Mouse (Mus musculus) MEL (cell line): Measurements from ENCODE around the gene Usp36. TPM values are rescaled to one million over a fixed set of nuclear protein-coding genes. Genes with fewer than 3 reads are reported as not detected.

Experiments used
- DNase-seq: peaks from one replicate; pipeline ENCODE4 v3.0.0; 2011; ENCODE audit warnings: low read depth, low spot score
- H3K27ac ChIP-seq: 2 replicates; pipeline ENCODE4 v1.5.1; 2012; ENCODE audit warnings: low read depth, mild to moderate bottlenecking, control low read depth, low read length, moderate library complexity; ENCODE audit not compliant: control insufficient read depth
- H3K27me3 ChIP-seq, 2 experiments: fragments of 150-350 bp in 1 of 2; sonication (generic) in 1 of 2; 2 replicates each; pipeline ENCODE4 v1.6.1; 2012; ENCODE audit warnings: low read length in 2 of 2, mild to moderate bottlenecking in 2 of 2, improper control_type of control experiment in 1 of 2, moderate library complexity in 1 of 2; ENCODE audit not compliant: insufficient read depth in 2 of 2, control insufficient read depth in 1 of 2
- H3K36me3 ChIP-seq, 2 experiments: 2 replicates each; pipeline ENCODE4 v1.6.1; 2012 to 2014; ENCODE audit warnings: low read length in 2 of 2, improper control_type of control experiment in 1 of 2, inconsistent platforms in 1 of 2, mild to moderate bottlenecking in 1 of 2; ENCODE audit not compliant: insufficient read depth in 2 of 2, control insufficient read depth in 1 of 2
- H3K4me1 ChIP-seq, 2 experiments: fragments of 150-350 bp in 1 of 2; sonication (generic) in 1 of 2; 2 replicates each; pipeline ENCODE4 v1.6.1; 2012; ENCODE audit warnings: low read length in 2 of 2, improper control_type of control experiment in 1 of 2, mild to moderate bottlenecking in 1 of 2; ENCODE audit not compliant: insufficient read depth in 2 of 2, control insufficient read depth in 1 of 2
- H3K4me3 ChIP-seq, 2 experiments: fragments of 150-350 bp in 1 of 2; sonication (generic) in 1 of 2; 2 replicates each; pipeline ENCODE4 v1.5.1; 2012; ENCODE audit warnings: low read depth in 2 of 2, low read length in 2 of 2, mild to moderate bottlenecking in 2 of 2, moderate library complexity in 2 of 2, control low read depth in 1 of 2, improper control_type of control experiment in 1 of 2; ENCODE audit not compliant: control insufficient read depth in 1 of 2, insufficient read depth in 1 of 2
- H3K79me2 ChIP-seq: 2 replicates; pipeline ENCODE4 v1.6.1; 2012; ENCODE audit warnings: mild to moderate bottlenecking, low read length, moderate library complexity; ENCODE audit not compliant: control insufficient read depth, poor library complexity, insufficient read depth
- H3K9ac ChIP-seq: 2 replicates; pipeline ENCODE4 v1.6.1; 2012; ENCODE audit warnings: low read depth, mild to moderate bottlenecking, control low read depth, low read length, moderate library complexity; ENCODE audit not compliant: control insufficient read depth, poor library complexity, severe bottlenecking
- H3K9me3 ChIP-seq: fragments of 150-350 bp; sonication (generic); replicated peaks from 2 replicates; pipeline ENCODE4 v1.6.1; 2012; ENCODE audit warnings: mild to moderate bottlenecking, low read length, improper control_type of control experiment, moderate library complexity; ENCODE audit not compliant: insufficient read depth
- BHLHE40 ChIP-seq: IDR thresholded peaks from 2 replicates; pipeline ENCODE4 v1.6.1; 2012; ENCODE audit warnings: low read depth, mild to moderate bottlenecking, inconsistent platforms, low read length, improper control_type of control experiment, borderline replicate concordance
- CHD1 ChIP-seq: IDR thresholded peaks from 2 replicates; pipeline ENCODE4 v1.6.1; 2012; ENCODE audit warnings: low read depth, mild to moderate bottlenecking, inconsistent platforms, low read length, improper control_type of control experiment
- CHD2 ChIP-seq: IDR thresholded peaks from 2 replicates; pipeline ENCODE4 v1.6.1; 2011; ENCODE audit warnings: low read length, improper control_type of control experiment
- CTCF ChIP-seq, 3 experiments: IDR thresholded peaks in 2 of 3; conservative IDR thresholded peaks in 1 of 3; 2 replicates each; pipeline ENCODE4 v1.5.1; 2011 to 2012; ENCODE audit warnings: low read length in 3 of 3, low read depth in 2 of 3, mild to moderate bottlenecking in 2 of 3, improper control_type of control experiment in 1 of 3, inconsistent platforms in 1 of 3, mixed read lengths in 1 of 3, moderate library complexity in 1 of 3; ENCODE audit not compliant: control insufficient read depth in 1 of 3, insufficient read depth in 1 of 3, poor library complexity in 1 of 3, severe bottlenecking in 1 of 3
- E2F4 ChIP-seq: IDR thresholded peaks from 2 replicates; pipeline ENCODE4 v1.6.1; 2011; ENCODE audit warnings: low read depth, low read length, improper control_type of control experiment, borderline replicate concordance
- ELF1 ChIP-seq: IDR thresholded peaks from 2 replicates; pipeline ENCODE4 v1.6.1; 2014; ENCODE audit warnings: low read depth, mild to moderate bottlenecking, inconsistent platforms, low read length, improper control_type of control experiment, moderate library complexity
- EP300 ChIP-seq, 2 experiments: IDR thresholded peaks; 2 replicates each; pipeline ENCODE4 v1.6.1; 2011; ENCODE audit warnings: improper control_type of control experiment in 2 of 2, low read length in 2 of 2, low read depth in 1 of 2, mild to moderate bottlenecking in 1 of 2
- ETS1 ChIP-seq: IDR thresholded peaks from 2 replicates; pipeline ENCODE4 v1.6.1; 2012; ENCODE audit warnings: low read depth, mild to moderate bottlenecking, inconsistent platforms, low read length, improper control_type of control experiment, moderate library complexity
- GABPA ChIP-seq: IDR thresholded peaks from 2 replicates; pipeline ENCODE4 v1.6.1; 2012; ENCODE audit warnings: low read depth, mild to moderate bottlenecking, inconsistent platforms, low read length, improper control_type of control experiment, moderate library complexity
- GATA1 ChIP-seq: IDR thresholded peaks from 2 replicates; pipeline ENCODE4 v1.6.1; 2011; ENCODE audit warnings: low read depth, low read length, improper control_type of control experiment
- HCFC1 ChIP-seq: IDR thresholded peaks from 2 replicates; pipeline ENCODE4 v1.6.1; 2012; ENCODE audit warnings: low read depth, mild to moderate bottlenecking, inconsistent platforms, low read length, improper control_type of control experiment, moderate library complexity
- JUND ChIP-seq: IDR thresholded peaks from 2 replicates; pipeline ENCODE4 v1.6.1; 2011; ENCODE audit warnings: low read depth, mild to moderate bottlenecking, improper control_type of control experiment, low read length
- KAT2A ChIP-seq: conservative IDR thresholded peaks from 2 replicates; pipeline ENCODE4 v1.6.1; 2012; ENCODE audit warnings: low read depth, low read length, improper control_type of control experiment, inconsistent platforms
- MEF2A ChIP-seq: IDR thresholded peaks from 2 replicates; pipeline ENCODE4 v1.6.1; 2014; ENCODE audit warnings: low read depth, mild to moderate bottlenecking, inconsistent platforms, low read length, improper control_type of control experiment; ENCODE audit not compliant: poor library complexity, insufficient replicate concordance, severe bottlenecking; ENCODE audit errors: extremely low read depth
- MYC ChIP-seq: IDR thresholded peaks from 2 replicates; pipeline ENCODE4 v1.6.1; 2011; ENCODE audit warnings: low read depth, mild to moderate bottlenecking, low read length, improper control_type of control experiment, moderate library complexity
- NRF1 ChIP-seq: IDR thresholded peaks from 2 replicates; pipeline ENCODE4 v1.6.1; 2014; ENCODE audit warnings: low read depth, mild to moderate bottlenecking, inconsistent platforms, low read length, improper control_type of control experiment, moderate library complexity; ENCODE audit not compliant: poor library complexity, insufficient read depth, severe bottlenecking
- POLR2A ChIP-seq, 2 experiments: IDR thresholded peaks; 2 replicates each; pipeline ENCODE4 v1.6.1; 2011 to 2012; ENCODE audit warnings: low read length in 2 of 2, mild to moderate bottlenecking in 2 of 2, control low read depth in 1 of 2, improper control_type of control experiment in 1 of 2, low read depth in 1 of 2, moderate library complexity in 1 of 2; ENCODE audit not compliant: control insufficient read depth in 1 of 2, insufficient read depth in 1 of 2, poor library complexity in 1 of 2
- POLR2AphosphoS5 ChIP-seq: IDR thresholded peaks from 2 replicates; pipeline ENCODE4 v1.6.1; 2012; ENCODE audit warnings: low read depth, borderline replicate concordance, mild to moderate bottlenecking, inconsistent platforms, low read length, moderate library complexity, mixed read lengths
- RAD21 ChIP-seq: IDR thresholded peaks from 2 replicates; pipeline ENCODE4 v1.6.1; 2011; ENCODE audit warnings: mild to moderate bottlenecking, low read depth, low read length, improper control_type of control experiment
- SIN3A ChIP-seq: IDR thresholded peaks from 2 replicates; pipeline ENCODE4 v1.6.1; 2012; ENCODE audit warnings: low read length, improper control_type of control experiment, inconsistent platforms
- SMC3 ChIP-seq: IDR thresholded peaks from 2 replicates; pipeline ENCODE4 v1.6.1; 2011; ENCODE audit warnings: low read depth, low read length, improper control_type of control experiment
- TBP ChIP-seq: IDR thresholded peaks from 2 replicates; pipeline ENCODE4 v1.8.0; 2011; ENCODE audit warnings: low read depth, low read length, improper control_type of control experiment
- TCF12 ChIP-seq: IDR thresholded peaks from 2 replicates; pipeline ENCODE4 v1.6.1; 2014; ENCODE audit warnings: low read depth, mild to moderate bottlenecking, inconsistent platforms, low read length, improper control_type of control experiment, moderate library complexity
- UBTF ChIP-seq: IDR thresholded peaks from 2 replicates; pipeline ENCODE4 v1.6.1; 2012; ENCODE audit warnings: low read depth, mild to moderate bottlenecking, inconsistent platforms, low read length, improper control_type of control experiment, moderate library complexity, borderline replicate concordance; ENCODE audit not compliant: insufficient read depth
- USF1 ChIP-seq: IDR thresholded peaks from 2 replicates; pipeline ENCODE4 v1.6.1; 2014; ENCODE audit warnings: low read depth, mild to moderate bottlenecking, inconsistent platforms, low read length, improper control_type of control experiment, moderate library complexity
- USF2 ChIP-seq, 2 experiments: IDR thresholded peaks; 2 replicates each; pipeline ENCODE4 v1.6.1; 2011 to 2012; ENCODE audit warnings: improper control_type of control experiment in 2 of 2, low read length in 2 of 2, borderline replicate concordance in 1 of 2, inconsistent platforms in 1 of 2, low read depth in 1 of 2, mild to moderate bottlenecking in 1 of 2; ENCODE audit not compliant: insufficient read depth in 1 of 2
- ZNF384 ChIP-seq: IDR thresholded peaks from 2 replicates; pipeline ENCODE4 v1.6.1; 2012; ENCODE audit warnings: low read depth, mild to moderate bottlenecking, inconsistent platforms, low read length, improper control_type of control experiment
- polyA plus RNA-seq, 2 experiments: library from polyadenylated mRNA; stranded (reverse) in 1 of 2; unstranded in 1 of 2; fragments of >175 nt in 1 of 2; fragments of >200 nt in 1 of 2; gene quantifications; 2 replicates each; pipeline versions ENCODE4 v1.2.1 to v1.2.4; 2012; ENCODE audit warnings: low replicate concordance in 2 of 2, low read depth in 1 of 2; ENCODE audit not compliant: insufficient read length in 2 of 2, insufficient read depth in 1 of 2, missing spikeins in 1 of 2
- total RNA-seq: library from RNA; depleted of rRNA; stranded (reverse); fragments of 300-350 nt; gene quantifications from 2 replicates; pipeline ENCODE4 v1.2.3, GENCODE M21; 2012

Gene Usp36
- total and polyA plus RNA-seq, 3 experiments, result 24.8 to 89.6 (median 50.7) TPM

DNA sequence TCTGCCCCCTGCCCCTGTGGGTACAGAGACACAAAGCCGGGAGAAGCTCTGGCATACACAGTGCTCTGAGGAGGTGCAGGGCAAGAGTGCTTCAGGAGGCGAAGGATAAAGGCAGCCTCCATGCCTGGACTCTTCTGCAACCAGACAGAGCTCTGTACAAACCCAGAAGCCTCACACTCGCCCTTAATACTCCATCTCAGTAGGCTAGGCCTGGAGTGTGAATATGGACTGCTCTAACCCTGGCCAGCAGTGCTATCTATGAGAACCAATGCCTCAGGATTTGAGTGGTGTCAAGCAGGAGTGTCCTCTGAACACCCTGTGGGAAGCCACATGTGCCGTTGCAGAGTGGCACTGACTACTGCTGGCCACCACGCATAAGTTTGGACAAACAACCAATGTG is 38.9 kb upstream of the Usp36 start:
- DNase-seq, result no peak
- H3K27me3 ChIP-seq, result peaks cover 7% of the 10 kb centered on the region in 2 experiments
- no peaks in the 10 kb centered on the region for H3K4me1 ChIP-seq
- no peaks in the 10 kb centered on the region for H3K79me2 ChIP-seq
- H3K9me3 ChIP-seq, result no peaks in the 10 kb centered on the region
- H3K36me3 ChIP-seq, result no peaks in the 10 kb centered on the region
- H3K9ac ChIP-seq, result no peak overlapping the region
- TF ChIP-seq KAT2A, result no peak
- TF ChIP-seq CTCF (IDR thresholded peaks at IDR 0.05 in 2 of 3, conservative IDR thresholded peaks at IDR 0.05 in 1 of 3; ENCODE audit: control insufficient read depth in 1 of 3, insufficient read depth in 1 of 3, low read depth in 2 of 3, low read length in 3 of 3, poor library complexity in 1 of 3, severe bottlenecking in 1 of 3), result no peak
- no peak for TF ChIP-seq POLR2A (IDR thresholded peaks at IDR 0.05; ENCODE audit: control insufficient read depth in 1 of 2, insufficient read depth in 1 of 2, low read depth in 1 of 2, low read length in 2 of 2, poor library complexity in 1 of 2)
- TF ChIP-seq ZNF384, result no peak
- TF ChIP-seq CHD1, result no peak
- no peak for TF ChIP-seq TCF12
- TF ChIP-seq MYC, result no peak
- no peak for TF ChIP-seq ELF1
- no peak for TF ChIP-seq NRF1
- TF ChIP-seq HCFC1, result no peak
- TF ChIP-seq GABPA, result no peak
- no peak for TF ChIP-seq POLR2AphosphoS5
- no peak for TF ChIP-seq SIN3A
- TF ChIP-seq MEF2A, result no peak
- no peak for TF ChIP-seq ETS1
- no peak for TF ChIP-seq RAD21
- H3K4me3 ChIP-seq, result no peak overlapping the region
- no peak overlapping the region for H3K27ac ChIP-seq

DNA sequence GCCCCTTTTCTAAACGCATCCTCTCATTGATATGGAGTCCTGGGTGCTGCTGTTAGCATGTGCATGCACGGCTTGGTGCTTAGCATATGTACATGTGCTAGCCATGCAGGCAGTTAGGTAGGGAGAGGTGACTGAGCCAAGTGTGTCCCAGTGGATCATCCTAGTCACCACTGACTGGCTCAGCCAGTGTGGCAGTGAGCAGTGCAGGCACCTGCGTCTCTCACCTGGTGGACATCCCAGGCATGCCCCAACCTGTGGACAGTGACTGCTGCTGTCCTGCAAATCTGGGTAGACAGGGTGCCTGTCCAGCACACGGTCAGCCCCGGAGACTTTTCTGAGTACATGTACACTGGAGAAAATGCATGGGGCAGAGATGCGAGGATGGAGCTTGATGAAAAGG is 38.5 kb upstream of the Usp36 start:
- Histone ChIP-seq H3K27me3 (peaks cover 6 to 10% of the 10 kb centered on the region in 2 experiments), H3K79me2 (no peaks in the 10 kb centered on the region), H3K9me3 (no peaks in the 10 kb centered on the region), H3K4me3 (no peak overlapping the region), H3K36me3 (no peaks in the 10 kb centered on the region)
- no peak for DNase-seq
- no peak for TF ChIP-seq E2F4
- no peak for TF ChIP-seq ELF1
- no peak for TF ChIP-seq SMC3
- TF ChIP-seq RAD21, result no peak
- TF ChIP-seq MEF2A, result no peak
- TF ChIP-seq UBTF, result no peak
- no peak for TF ChIP-seq TCF12
- TF ChIP-seq MYC, result no peak
- TF ChIP-seq USF2 (IDR thresholded peaks at IDR 0.05; ENCODE audit: borderline replicate concordance in 1 of 2, insufficient read depth in 1 of 2, low read depth in 1 of 2, low read length in 2 of 2), result no peak
- no peak for TF ChIP-seq CTCF (IDR thresholded peaks at IDR 0.05 in 2 of 3, conservative IDR thresholded peaks at IDR 0.05 in 1 of 3; ENCODE audit: control insufficient read depth in 1 of 3, insufficient read depth in 1 of 3, low read depth in 2 of 3, low read length in 3 of 3, poor library complexity in 1 of 3, severe bottlenecking in 1 of 3)
- no peak for TF ChIP-seq USF1
- TF ChIP-seq POLR2AphosphoS5, result no peak
- TF ChIP-seq JUND, result no peak
- no peak for TF ChIP-seq EP300 (IDR thresholded peaks at IDR 0.05; ENCODE audit: low read depth in 1 of 2, low read length in 2 of 2)
- no peak for TF ChIP-seq CHD2
- TF ChIP-seq GATA1, result no peak
- no peak for TF ChIP-seq TBP
- no peak for TF ChIP-seq BHLHE40
- TF ChIP-seq, all 39 proteins: peak for 0
- no peak overlapping the region for H3K27ac ChIP-seq
- H3K4me1 ChIP-seq, result no peaks in the 10 kb centered on the region
- no peak overlapping the region for H3K9ac ChIP-seq
